16 mouse cellular contexts compared by ENCODE assay signal in genomic region chr8:11776451-11777180, GRCm38 (mm10). TPM values are rescaled to one million over a fixed set of nuclear protein-coding genes. Genes with fewer than 3 reads are reported as not detected.
DNase-seq lines count a peak whose midpoint lies in the region; ATAC-seq and TF ChIP-seq lines count a peak whose summit lies in the region.
"Had no signal": no experiment of that assay in that cellular context is flagged by ENCODE, and none has a peak within 500 bp of the region (broad histone marks: within the 10 kb centered on the region; RNA-seq: fewer than 3 reads in every experiment).

No protein-coding gene starts in this region.

- no peak for DNase-seq in heart, adult 2 months
- no peak for DNase-seq in heart, postnatal 25 days (ENCODE audit: low spot score)
- DNase-seq in heart, postnatal 0 days (ENCODE audit: low spot score) = no peak
- DNase-seq in heart, adult 18-20 months = no peak
- DNase-seq in midbrain, embryonic 14.5 days = no peak
- no peak for DNase-seq in midbrain, embryonic 10.5 days (ENCODE audit: low spot score)
- no peak for DNase-seq in kidney, postnatal 36 days
- DNase-seq: cerebellum, adult 9-10 months; gastrocnemius, postnatal 25 days; right cerebral cortex, postnatal 25 days had no signal

- intact Hi-C loops in heart, adult 2 months (cut with DNase I) = loop anchor here (10.0 kb wide), 1 partner anchor 222 kb away; the partner anchor contains the start of genes Cars2 and Ing1
- intact Hi-C loops in heart, postnatal 25 days (cut with DNase I) = loop anchor here (2.0 kb wide), 1 partner anchor 140 kb away; no protein-coding TSS in a partner anchor

- ATAC-seq in heart, postnatal 0 days (ENCODE audit: insufficient read depth, low read depth) = no peak
- ATAC-seq in midbrain, embryonic 14.5 days (ENCODE audit: low FRiP score, low TSS enrichment) = no peak
- ATAC-seq: activated CD4-positive, CD25-positive, alpha-beta regulatory T cell, adult 4 months; Patski had no signal

- no peak overlapping the region for H3K4me3 ChIP-seq in heart, adult 2 months
- H3K4me3 ChIP-seq in heart, postnatal 0 days (ENCODE audit: low read depth, low read length) = no peak overlapping the region
- no peak overlapping the region for H3K4me3 ChIP-seq in midbrain, embryonic 14.5 days (replicated peaks; ENCODE audit: low read depth, low read length)
- H3K4me3 ChIP-seq in midbrain, embryonic 10.5 days = no peak overlapping the region
- H3K4me3 ChIP-seq: hindbrain, embryonic 13.5 days; kidney, embryonic 15.5 days; liver, embryonic 13.5 days; lung, embryonic 15.5 days had no signal

- H3K4me2 ChIP-seq in heart, postnatal 0 days (ENCODE audit: low read depth, low read length) = no peak overlapping the region
- no peak overlapping the region for H3K4me2 ChIP-seq in midbrain, embryonic 14.5 days (ENCODE audit: low read length)
- H3K4me2 ChIP-seq: hindbrain, embryonic 13.5 days; kidney, embryonic 15.5 days; liver, embryonic 13.5 days; lung, embryonic 15.5 days had no signal

- H3K36me3 ChIP-seq in heart, adult 2 months (ENCODE audit: control insufficient read depth, insufficient read depth, low read length) = peaks cover 2% of the 10 kb centered on the region
- peaks cover 4% of the 10 kb centered on the region for H3K36me3 ChIP-seq in heart, postnatal 0 days (replicated peaks; ENCODE audit: control insufficient read depth, insufficient read depth, low read length)
- no peaks in the 10 kb centered on the region; the same call in 1 of the 2 replicates for H3K36me3 ChIP-seq in midbrain, embryonic 14.5 days (ENCODE audit: control insufficient read depth, insufficient read depth, low read length)
- H3K36me3 ChIP-seq in midbrain, embryonic 10.5 days = peaks cover 6% of the 10 kb centered on the region

- H3K27me3 ChIP-seq in heart, adult 2 months (ENCODE audit: control insufficient read depth, insufficient read depth, low read length) = no peaks in the 10 kb centered on the region
- H3K27me3 ChIP-seq in heart, postnatal 0 days (ENCODE audit: control insufficient read depth, insufficient read depth, low read length) = no peaks in the 10 kb centered on the region
- H3K27me3 ChIP-seq in midbrain, embryonic 14.5 days (ENCODE audit: control insufficient read depth, insufficient read depth, low read length) = no peaks in the 10 kb centered on the region
- no peaks in the 10 kb centered on the region for H3K27me3 ChIP-seq in midbrain, embryonic 10.5 days (ENCODE audit: low read depth, poor library complexity, severe bottlenecking)
- H3K27me3 ChIP-seq: hindbrain, embryonic 13.5 days; kidney, embryonic 15.5 days; liver, embryonic 13.5 days; lung, embryonic 15.5 days; Patski had no signal

- WGBS in heart, adult 2 months = 71% methylated on average over 8 of the region's 8 CpGs
- WGBS in heart, postnatal 0 days = 69% methylated on average over 8 of the region's 8 CpGs
- 93% methylated on average over 8 of the region's 8 CpGs for WGBS in midbrain, embryonic 14.5 days
- WGBS in midbrain, embryonic 10.5 days = 94% methylated on average over 8 of the region's 8 CpGs

- peak overlapping the region; percentile 61 for H3K27ac ChIP-seq in heart, adult 2 months
- peak overlapping the region; percentile 73 for H3K27ac ChIP-seq in heart, postnatal 0 days (ENCODE audit: low read depth)
- peak overlapping the region; percentile 41; the same call in 1 of the 2 replicates for H3K27ac ChIP-seq in midbrain, embryonic 14.5 days (replicated peaks; ENCODE audit: low read depth, low read length)
- no peak overlapping the region for H3K27ac ChIP-seq in midbrain, embryonic 10.5 days (replicated peaks)
- H3K27ac ChIP-seq: liver, embryonic 13.5 days; lung, embryonic 15.5 days had no signal

- H3K4me1 ChIP-seq in heart, adult 2 months (ENCODE audit: control insufficient read depth, insufficient read depth, low read length) = peaks cover 47% of the 10 kb centered on the region
- H3K4me1 ChIP-seq in heart, postnatal 0 days (ENCODE audit: control insufficient read depth, insufficient read depth) = peaks cover 60% of the 10 kb centered on the region
- H3K4me1 ChIP-seq in midbrain, embryonic 14.5 days (ENCODE audit: control insufficient read depth, insufficient read depth, low read length) = peaks cover 8% of the 10 kb centered on the region; the same call in 1 of the 2 replicates
- H3K4me1 ChIP-seq in midbrain, embryonic 10.5 days = peaks cover 28% of the 10 kb centered on the region

- no peak overlapping the region for H3K9ac ChIP-seq in heart, adult 2 months (ENCODE audit: low read depth, low read length)
- H3K9ac ChIP-seq in heart, postnatal 0 days (replicated peaks; ENCODE audit: low read depth, low read length) = no peak overlapping the region
- no peak overlapping the region for H3K9ac ChIP-seq in midbrain, embryonic 14.5 days (replicated peaks; ENCODE audit: low read length)
- H3K9ac ChIP-seq: hindbrain, embryonic 13.5 days; kidney, embryonic 15.5 days; liver, embryonic 13.5 days; lung, embryonic 15.5 days had no signal

- TF ChIP-seq POLR2A in heart, adult 2 months (IDR thresholded peaks at IDR 0.05; ENCODE audit: insufficient read depth, low read depth, low read length) = no peak

- no peak for TF ChIP-seq EP300 in heart, adult 2 months (IDR thresholded peaks at IDR 0.05; ENCODE audit: insufficient read depth, low read depth, low read length)
- TF ChIP-seq EP300 in heart, postnatal 0 days (IDR thresholded peaks at IDR 0.05; ENCODE audit: low read depth) = no peak

- H3K9me3 ChIP-seq in heart, postnatal 0 days (replicated peaks; ENCODE audit: control insufficient read depth, low read length) = no peaks in the 10 kb centered on the region
- H3K9me3 ChIP-seq in midbrain, embryonic 14.5 days (ENCODE audit: control insufficient read depth, low read length) = no peaks in the 10 kb centered on the region
- no peaks in the 10 kb centered on the region for H3K9me3 ChIP-seq in midbrain, embryonic 10.5 days (replicated peaks)
- H3K9me3 ChIP-seq: hindbrain, embryonic 13.5 days; kidney, embryonic 15.5 days; liver, embryonic 13.5 days; lung, embryonic 15.5 days had no signal

- no peak for TF ChIP-seq CTCF in heart, adult 2 months (IDR thresholded peaks at IDR 0.05)
- no peak for TF ChIP-seq CTCF in heart, postnatal 0 days (IDR thresholded peaks at IDR 0.05; ENCODE audit: low read depth)

- peaks cover 5% of the 10 kb centered on the region; the same call in 1 of the 2 replicates for H3K79me2 ChIP-seq in heart, adult 2 months (replicated peaks; ENCODE audit: control insufficient read depth, insufficient read depth, low read length)

RNA-seq across cellular contexts. Expression of gene Arhgef7, which starts 49.1 kb away (rescaled TPM):
- 100 to 1,000 TPM; 114 to 117 TPM for total RNA-seq in heart, adult 2 months (2021)
- 59.7 and 68.7 TPM in 2 replicates for polyA plus RNA-seq in heart, adult 2 months (2012; rRNA removed)
- 100 to 1,000 TPM; 153 to 155 TPM for total RNA-seq in heart, postnatal 25 days (2021)
- total RNA-seq in heart, postnatal 0 days (2014; rRNA removed; ENCODE audit: low replicate concordance) = 77.1 TPM in 2 replicates
- 43.7 and 49.2 TPM in 2 replicates for polyA plus RNA-seq in heart, postnatal 0 days (2015; fragmentation: Nextera tagmentation; extraction: Ambion mirVana)
- total RNA-seq in heart, adult 18-20 months (2021) = 100 to 1,000 TPM in 1 of 2 experiments, 10 to 100 TPM in 1; 96.3 to 113 TPM
- polyA plus RNA-seq in midbrain, embryonic 14.5 days (2014; fragmentation: Nextera tagmentation; extraction: Ambion mirVana) = 78.3 and 84.0 TPM in 2 replicates
- 47.4 and 56.9 TPM in 2 replicates for polyA plus RNA-seq in midbrain, embryonic 10.5 days (2016; fragmentation: Nextera tagmentation; extraction: Ambion mirVana)
